Mouse (Mus musculus) lung, adult 18-20 months (tissue): ENCODE measurements around the gene Olfr368.
A peak's percentile ranks its signal among the peaks of the same experiment; 100 is the strongest.

Experiments used
- DNase-seq, 2 experiments: peaks; one replicate each; pipeline ENCODE4 v3.0.0; 2022; ENCODE audit warnings: mixed read lengths in 2 of 2

The Olfr368 gene

DNA sequence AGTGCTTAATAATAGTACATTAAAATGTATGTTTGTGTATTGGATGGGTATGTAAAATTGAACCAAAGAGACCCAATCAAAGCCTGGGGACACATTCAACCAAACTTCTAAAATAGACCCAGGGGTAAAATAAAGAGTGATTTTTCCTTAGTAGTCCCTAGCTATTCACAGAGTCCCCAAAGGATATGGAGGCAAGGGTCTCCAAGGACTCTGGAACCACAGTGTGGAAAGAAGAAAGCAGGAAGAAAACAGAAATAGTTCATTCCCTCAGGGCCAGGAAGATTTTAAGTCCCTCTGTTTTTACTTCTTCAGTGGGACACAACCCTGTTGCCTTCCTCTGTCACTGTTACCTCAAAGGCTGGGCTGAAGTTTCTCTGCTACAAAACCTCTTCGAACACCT lies at the start of gene Olfr368:
Gene Olfr368, plus strand, starts transcription at position 301 of the 400 bp plus-strand sequence.
- no peak for DNase-seq

DNA sequence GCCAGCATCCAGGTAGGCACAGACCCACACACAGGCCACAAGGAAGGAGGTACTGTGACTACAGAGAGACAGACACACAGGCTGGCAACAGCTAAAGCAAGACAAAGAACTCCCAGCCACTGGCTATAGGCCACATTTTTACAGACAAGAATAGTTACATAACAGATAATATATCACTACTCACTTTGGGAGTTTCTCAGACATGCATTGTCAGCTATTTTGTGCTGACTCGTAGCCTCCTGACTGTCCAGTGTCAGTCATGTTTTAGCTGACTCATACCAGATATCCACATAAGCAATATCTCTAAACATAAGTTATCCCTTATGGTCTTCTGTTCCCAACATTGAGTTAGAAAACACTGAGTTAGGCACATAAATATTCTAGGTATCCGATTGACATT lies 7.0 kb downstream of the Olfr368 start:
- DNase-seq, result no peak

DNA sequence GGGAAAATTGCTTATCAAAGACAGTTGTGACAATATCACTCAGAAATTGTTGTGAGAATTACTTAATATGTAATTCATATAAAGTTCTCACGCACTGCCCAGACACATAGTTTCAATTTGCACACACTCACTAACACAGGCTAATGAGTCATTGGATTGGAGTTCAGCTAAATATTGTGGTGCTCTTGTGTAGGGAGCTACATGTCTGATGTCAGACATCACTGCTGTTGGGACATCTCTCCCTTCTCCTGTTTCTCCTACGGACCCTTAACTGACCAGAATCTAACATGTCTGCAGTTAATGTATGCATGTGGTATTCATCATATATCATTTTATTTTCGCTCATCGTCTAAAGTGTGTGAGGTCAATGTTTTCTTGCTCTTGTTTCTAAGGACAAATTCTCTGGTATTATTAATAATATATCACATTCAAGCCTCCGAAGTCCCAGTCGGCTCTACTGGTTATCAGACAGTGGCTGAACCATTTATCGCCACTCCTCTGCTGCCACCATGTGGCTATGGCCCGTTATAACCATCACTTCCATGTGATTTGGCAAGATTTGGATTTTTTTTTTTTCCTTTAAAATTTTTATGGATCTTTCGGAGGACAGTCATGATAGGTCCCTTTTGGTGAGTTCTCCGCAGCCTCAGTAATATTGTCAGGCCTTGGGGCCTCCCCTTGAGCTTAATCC lies 12.3 kb downstream of the Olfr368 start:
- DNase-seq, result peak in 1 of 2 experiments; percentile 43

DNA sequence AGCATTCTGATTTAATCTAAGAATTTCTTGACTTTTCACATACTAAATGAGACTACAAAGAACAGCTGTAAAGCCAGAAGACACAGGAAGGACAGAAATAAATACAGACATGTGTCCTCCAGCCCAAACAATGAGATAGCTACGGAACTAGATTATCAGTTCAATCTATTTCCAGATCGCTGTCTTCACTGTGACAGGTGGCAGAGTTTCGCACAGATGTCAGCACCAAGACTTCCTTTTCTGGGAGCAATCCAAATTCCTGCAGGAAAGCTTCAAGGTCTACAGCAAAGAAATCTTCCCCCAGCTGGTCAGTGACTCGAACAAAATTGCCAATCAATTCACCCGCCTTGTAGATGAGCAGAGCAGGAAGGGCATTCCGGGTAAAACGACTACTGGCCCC lies 25.4 kb downstream of the Olfr368 start:
- no peak for DNase-seq

DNA sequence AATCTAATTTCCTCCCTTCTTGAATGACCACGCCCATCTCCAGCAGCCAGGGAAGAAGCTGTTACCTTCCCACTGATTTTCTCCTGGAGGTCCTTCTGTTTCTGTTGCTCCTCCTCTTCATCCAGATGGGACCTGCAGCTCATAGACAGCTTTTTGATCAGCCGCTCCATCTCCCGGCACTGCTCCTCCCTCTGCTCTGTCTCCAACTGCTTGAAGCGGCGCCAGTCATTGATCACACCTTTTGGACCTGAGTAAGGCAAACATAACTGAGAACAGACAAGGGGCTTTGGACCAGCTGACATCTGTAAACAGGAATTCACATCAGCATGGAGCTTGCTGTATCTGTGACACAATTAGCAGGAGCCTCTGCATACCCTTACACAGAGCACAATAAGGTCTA lies 29.3 kb downstream of the Olfr368 start:
- DNase-seq, result no peak

DNA sequence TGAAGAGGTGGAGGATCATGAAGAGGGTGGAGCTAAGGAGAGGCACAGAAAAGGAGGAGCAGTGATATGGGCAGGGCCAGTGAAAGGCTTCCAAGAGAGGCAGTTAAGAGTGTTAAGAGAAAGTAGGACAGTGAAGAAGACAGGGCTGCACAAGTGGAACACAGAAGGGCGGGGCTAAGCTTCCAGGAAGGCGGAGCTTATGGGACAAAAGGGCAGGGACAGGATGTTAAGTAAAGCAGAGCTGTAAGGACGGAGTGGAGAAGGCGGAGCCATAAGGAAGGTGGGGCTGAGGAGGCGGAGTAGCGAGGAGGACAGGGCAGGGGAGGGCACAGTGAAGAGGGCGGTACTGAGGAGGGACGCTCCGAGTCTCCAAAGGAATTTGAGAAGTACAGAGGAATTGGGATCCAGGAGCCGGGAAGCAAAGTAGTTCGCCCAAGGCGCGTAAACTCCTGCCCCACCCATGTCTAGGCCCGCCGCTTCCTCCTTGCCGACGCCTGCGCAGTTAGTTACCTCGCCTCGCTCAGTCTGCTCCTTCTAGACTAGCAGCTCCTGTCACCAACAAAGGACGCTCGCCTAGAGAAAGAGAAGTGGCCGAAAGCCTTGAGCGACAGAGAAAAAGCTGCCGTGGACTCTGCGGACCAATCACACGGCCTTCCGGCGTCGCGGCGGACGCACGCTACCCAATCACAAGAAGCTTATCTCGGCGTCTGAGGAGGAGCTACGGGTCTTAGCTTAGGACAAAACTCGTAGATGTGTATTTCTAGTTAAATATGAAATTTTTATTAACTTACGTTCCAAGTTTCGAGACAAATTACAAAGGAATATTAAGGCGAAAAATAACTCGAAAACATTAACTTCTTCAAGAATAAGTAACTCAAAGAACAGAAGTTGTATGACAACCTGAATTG lies 32.6 kb downstream of the Olfr368 start, which contains the start of gene Pdcl:
Gene Pdcl, minus strand, starts transcription at position 700 of the 908 bp plus-strand sequence.
- DNase-seq, result peak; percentile 97 to 98

DNA sequence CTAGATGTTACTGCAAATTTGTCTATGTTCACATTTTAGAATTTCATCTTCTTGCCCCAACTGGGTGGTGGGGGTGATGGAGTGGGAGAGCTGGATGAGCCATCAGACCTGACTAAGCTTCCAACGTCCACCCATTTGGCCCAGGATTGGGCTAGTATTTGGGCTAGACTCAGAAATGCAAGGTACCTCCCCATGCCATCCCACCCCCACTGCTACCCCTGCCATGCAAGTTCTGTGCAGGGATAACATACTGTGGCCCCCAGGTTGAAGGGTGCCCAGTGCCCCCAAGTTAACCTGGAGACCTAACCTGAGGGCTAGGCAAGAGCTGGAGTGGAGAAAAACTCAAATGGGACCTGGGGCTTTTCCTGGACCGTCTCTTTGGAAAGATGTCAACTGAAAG lies 33.6 kb downstream of the Olfr368 start:
- no peak for DNase-seq

DNA sequence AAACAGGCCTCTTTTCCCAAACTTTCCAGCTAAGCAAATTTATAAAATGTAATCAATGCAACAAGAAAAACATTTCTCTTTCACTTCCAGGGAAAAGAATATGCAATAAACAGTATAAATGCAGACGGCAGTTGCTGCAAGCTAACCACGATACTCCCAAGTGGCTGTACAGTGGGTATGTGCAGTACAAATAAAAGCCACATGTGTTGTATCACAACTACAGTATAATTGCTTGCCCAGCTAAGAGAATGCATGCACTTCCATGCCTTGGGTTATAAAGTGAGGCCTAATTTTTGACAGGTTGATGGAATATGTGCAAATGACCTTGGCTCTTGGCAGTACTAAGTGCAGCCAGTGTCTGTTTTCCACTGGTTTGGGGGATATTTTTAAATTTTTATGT lies 44.3 kb downstream of the Olfr368 start:
- DNase-seq, result no peak

DNA sequence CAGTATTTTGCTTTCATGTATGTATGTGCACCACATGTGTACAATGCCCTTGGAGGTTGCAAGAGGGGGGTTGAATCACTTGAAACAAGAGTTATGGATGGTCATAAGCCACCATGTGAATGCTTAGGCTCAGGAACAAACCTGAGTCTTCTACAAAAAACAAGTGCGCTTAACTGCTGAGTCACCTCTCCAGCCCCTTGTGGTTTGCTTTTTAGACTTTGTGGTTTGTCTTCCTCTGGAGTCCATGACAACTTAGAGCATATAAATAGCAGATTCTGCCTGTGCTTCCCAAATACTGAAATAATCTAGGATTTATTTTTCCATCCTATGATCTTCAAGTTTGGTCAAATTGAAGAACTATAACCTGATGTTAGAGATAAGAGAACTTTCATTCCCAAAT lies 49.7 kb downstream of the Olfr368 start:
- DNase-seq, result no peak

DNA sequence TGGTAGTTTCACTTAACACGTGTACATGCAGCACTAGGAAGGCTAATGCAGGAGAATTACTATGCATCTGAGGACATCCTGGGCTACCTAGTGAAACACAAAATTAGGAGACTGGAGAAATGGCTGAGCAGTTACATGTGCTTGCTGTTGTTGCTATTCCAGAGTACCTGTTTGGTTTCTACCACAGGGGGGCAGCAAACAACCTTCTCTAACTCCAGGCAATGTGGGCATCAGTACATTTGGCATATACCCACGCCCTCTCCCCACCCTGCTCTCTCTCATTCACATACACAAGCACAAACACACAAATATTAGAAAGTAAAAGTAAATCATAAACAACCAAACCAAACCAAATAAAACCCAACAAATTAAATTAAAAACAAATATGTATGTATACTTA lies 53.9 kb downstream of the Olfr368 start:
- DNase-seq, result peak; percentile 25 to 58
